Mouse (Mus musculus) natural killer cell, adult 2 months (primary cell): Measurements from ENCODE around the gene Wdr54.

Experiments used
- DNase-seq, 2 experiments: peaks; one replicate each; pipeline ENCODE4 v3.0.0; 2022; ENCODE audit warnings: low spot score in 2 of 2

Wdr54 gene

GRCm38 (mm10) chr6:83107566-83108400, 48.4 kb downstream of the Wdr54 start:
- DNase-seq: peak; percentile 76 to 80

GRCm38 (mm10) chr6:83104158-83104557, 52.0 kb downstream of the Wdr54 start:
- no peak for DNase-seq

GRCm38 (mm10) chr6:83103130-83103650, 53.0 kb downstream of the Wdr54 start:
- DNase-seq: no peak

- peak; percentile 34 to 58 for DNase-seq
These were observed 54.3 kb downstream of the Wdr54 start for GRCm38 (mm10) chr6:83101688-83102556.

GRCm38 (mm10) chr6:83101316-83101687, 54.9 kb downstream of the Wdr54 start, which contains the start of the genes Ccdc142 and Gm42688:
TSS of gene Ccdc142 (plus strand) at chr6:83101601.
TSS of gene Gm42688 (plus strand) at chr6:83101617.
- DNase-seq: peak; percentile 78 to 84
